Mouse (Mus musculus) erythroblast, embryonic 14.5 days (primary cell): Measurements from ENCODE around the gene Rbm5. TPM values are rescaled to one million over a fixed set of nuclear protein-coding genes. Genes with fewer than 3 reads are reported as not detected.

ENCODE experiments used
- H3K27me3 ChIP-seq: 2 replicates; pipeline ENCODE4 v1.6.1; 2012; ENCODE audit warnings: inconsistent platforms; ENCODE audit not compliant: control insufficient read depth
- H3K36me3 ChIP-seq: 2 replicates; pipeline ENCODE4 v1.6.1; 2012; ENCODE audit warnings: mild to moderate bottlenecking, inconsistent platforms; ENCODE audit not compliant: control insufficient read depth
- H3K4me1 ChIP-seq: 2 replicates; pipeline ENCODE4 v1.6.1; 2012; ENCODE audit warnings: inconsistent platforms; ENCODE audit not compliant: control insufficient read depth
- H3K4me3 ChIP-seq: replicated peaks from 2 replicates; pipeline ENCODE3; 2012; ENCODE audit warnings: moderate library complexity, mild to moderate bottlenecking, inconsistent platforms
- H3K9me3 ChIP-seq: 2 replicates; pipeline ENCODE4 v1.6.1; 2012; ENCODE audit warnings: low read length, inconsistent platforms, mixed read lengths; ENCODE audit not compliant: control insufficient read depth
- GATA1 ChIP-seq: IDR thresholded peaks from 2 replicates; pipeline ENCODE4 v1.6.1; 2012; ENCODE audit warnings: low read length, inconsistent platforms, mixed read lengths
- TAL1 ChIP-seq: IDR thresholded peaks from 3 replicates; pipeline ENCODE4 v1.6.1; 2012; ENCODE audit warnings: low read length, inconsistent platforms, mixed read lengths
- polyA plus RNA-seq: library from polyadenylated mRNA; stranded (reverse); fragments of >175 nt; gene quantifications from 2 replicates; pipeline ENCODE4 v1.2.3, GENCODE M21; 2012

Rbm5 gene
- polyA plus RNA-seq, 1 experiment = 0.76 TPM

DNA sequence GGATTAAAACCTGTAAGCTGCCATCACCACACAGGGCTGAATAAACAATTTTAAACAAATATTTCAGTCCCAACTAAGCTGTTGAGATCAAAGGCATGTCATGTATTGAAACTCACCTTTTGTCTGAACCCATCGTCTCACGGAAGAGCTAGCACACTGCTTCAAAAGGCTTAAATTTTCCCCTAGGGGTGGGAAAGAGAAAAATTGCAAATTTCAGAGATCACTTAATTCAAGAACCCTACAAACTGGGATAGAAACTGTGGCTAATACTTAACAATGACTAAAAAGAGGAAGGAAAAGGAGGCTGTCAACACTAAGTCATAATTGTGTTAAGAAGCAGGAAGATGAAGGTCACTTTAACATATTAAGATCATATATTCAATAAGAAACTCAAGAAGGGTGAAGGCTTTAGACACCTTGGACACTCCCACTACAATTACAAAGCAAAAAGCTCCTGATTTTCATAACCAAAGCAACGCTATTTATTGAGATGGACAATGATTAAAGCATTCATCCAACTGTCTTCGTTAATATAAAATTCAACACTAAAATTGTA is 1.3 kb downstream of the Rbm5 start:
- peaks cover 74% of the 10 kb centered on the region for H3K36me3 ChIP-seq

DNA sequence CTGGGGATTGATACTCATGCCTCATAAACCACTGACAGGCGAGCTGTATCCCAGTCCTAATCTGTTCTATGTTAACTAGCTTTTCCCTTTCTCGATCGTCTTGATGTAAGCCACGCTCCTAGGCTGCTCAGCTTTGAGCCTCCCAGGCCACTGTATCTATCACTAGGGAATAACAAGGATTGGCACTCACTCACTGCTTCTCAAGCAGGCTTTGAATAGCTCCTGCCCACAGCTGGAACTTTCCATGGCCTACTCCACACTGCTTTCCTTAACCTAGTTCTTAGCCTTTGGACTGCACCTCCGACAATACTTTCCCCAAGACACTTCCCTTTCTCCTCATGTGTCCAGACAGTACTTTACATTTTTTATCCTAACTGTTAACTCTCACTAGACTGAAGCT is 1.9 kb downstream of the Rbm5 start:
- Histone ChIP-seq H3K27me3 (no peaks in the 10 kb centered on the region), H3K9me3 (no peaks in the 10 kb centered on the region), H3K36me3 (peaks cover 74% of the 10 kb centered on the region), H3K4me3 (peak overlapping the region; percentile 79), H3K4me1 (peaks cover 30% of the 10 kb centered on the region)
- TF ChIP-seq TAL1 = no peak
- TF ChIP-seq GATA1 = no peak

More for the DNA sequence above, 1.3 kb downstream of the Rbm5 start:
- H3K4me3 ChIP-seq = peak overlapping the region; percentile 79
- H3K9me3 ChIP-seq = no peaks in the 10 kb centered on the region
- H3K27me3 ChIP-seq = no peaks in the 10 kb centered on the region
- TF ChIP-seq GATA1 = no peak
- no peak for TF ChIP-seq TAL1
- peaks cover 30% of the 10 kb centered on the region for H3K4me1 ChIP-seq

DNA sequence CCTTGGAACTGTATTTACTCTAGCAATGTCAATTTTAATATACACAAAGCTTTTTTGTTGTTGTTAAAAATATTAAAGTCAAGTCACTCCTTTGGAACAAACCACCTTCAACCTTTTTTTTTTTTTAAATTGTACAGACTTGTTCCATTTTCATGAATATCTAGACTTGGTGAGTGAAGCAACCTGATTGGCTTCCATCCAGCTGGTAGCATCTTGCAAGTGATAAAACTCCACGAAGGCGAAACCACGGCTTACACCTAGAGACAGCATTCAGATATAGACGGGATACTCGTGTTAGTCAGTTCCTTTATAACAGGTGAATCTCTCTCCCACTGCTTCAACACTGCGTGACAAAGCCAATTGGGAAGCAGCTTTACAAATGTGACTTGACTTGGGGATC is 11.2 kb downstream of the Rbm5 start:
- no peaks in the 10 kb centered on the region for H3K27me3 ChIP-seq
- H3K4me1 ChIP-seq = no peaks in the 10 kb centered on the region; the same call in 1 of the 2 replicates

DNA sequence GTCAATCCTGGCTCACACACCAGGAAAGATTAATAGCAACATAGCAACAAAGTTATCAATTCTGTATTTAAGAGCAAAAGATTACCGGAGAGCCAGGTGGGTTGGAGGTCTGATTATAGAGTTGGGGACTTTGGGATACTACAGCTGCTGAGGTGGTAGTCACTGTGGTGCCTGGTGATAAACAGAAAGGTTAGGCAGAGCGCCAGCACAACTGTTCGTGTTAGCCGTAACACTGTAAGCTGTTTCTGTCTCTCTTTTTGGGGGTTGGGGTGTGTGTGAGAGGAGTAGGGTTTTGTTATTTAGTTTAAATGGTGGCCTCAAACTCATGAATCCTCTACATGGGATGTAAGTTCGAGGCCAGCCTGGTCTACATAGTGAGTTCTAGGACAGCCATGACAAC is 20.4 kb downstream of the Rbm5 start:
- TF ChIP-seq TAL1 (no peak), GATA1 (no peak)
- Histone ChIP-seq H3K4me3 (no peak overlapping the region), H3K27me3 (no peaks in the 10 kb centered on the region), H3K4me1 (peaks cover 19% of the 10 kb centered on the region), H3K9me3 (no peaks in the 10 kb centered on the region), H3K36me3 (peaks cover 96% of the 10 kb centered on the region)

More for the DNA sequence above, 11.2 kb downstream of the Rbm5 start:
- H3K36me3 ChIP-seq = peaks cover 100% of the 10 kb centered on the region
- no peak for TF ChIP-seq GATA1
- no peak for TF ChIP-seq TAL1
- no peaks in the 10 kb centered on the region for H3K9me3 ChIP-seq
- no peak overlapping the region for H3K4me3 ChIP-seq

DNA sequence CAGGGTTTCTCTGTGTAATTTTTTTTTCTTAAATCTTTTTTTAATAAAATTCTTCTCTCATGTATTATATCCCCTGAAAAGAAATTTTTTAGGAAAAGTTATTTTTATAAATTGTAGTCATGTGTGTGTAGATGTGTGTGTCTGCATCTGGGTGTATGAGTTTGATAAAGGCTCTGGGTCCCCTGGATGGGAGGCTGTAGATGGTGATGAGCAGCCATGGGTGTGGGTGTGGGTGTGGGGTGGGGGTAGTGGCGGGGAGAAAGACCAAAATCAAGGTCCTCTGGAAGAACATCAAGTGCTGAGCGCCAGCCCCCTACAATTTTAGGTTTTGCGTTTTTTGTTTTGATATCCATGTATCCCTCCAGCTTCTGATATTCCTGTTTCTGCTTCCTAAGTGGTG is 22.7 kb downstream of the Rbm5 start:
- TF ChIP-seq GATA1 = no peak
- TF ChIP-seq TAL1 = no peak
- Histone ChIP-seq H3K36me3 (peaks cover 99% of the 10 kb centered on the region), H3K9me3 (no peaks in the 10 kb centered on the region)

DNA sequence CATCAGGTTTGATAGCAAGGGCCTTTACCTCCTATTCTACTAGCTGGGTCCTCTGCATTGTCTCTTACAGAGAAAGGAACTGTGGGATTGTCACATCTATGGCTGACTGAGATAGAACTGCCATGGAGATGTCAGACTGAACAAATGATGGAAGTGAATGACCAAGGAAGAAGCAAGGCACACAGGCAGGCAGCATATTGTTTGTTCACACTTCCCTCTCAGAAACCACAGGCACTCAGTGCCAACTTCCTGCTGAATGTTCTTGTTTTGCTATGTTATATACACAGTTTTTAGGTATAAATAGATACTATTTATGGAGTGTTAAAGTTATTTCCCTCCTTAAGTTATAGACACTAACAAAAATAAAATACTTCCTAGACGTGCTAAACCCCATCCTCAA is 23.5 kb downstream of the Rbm5 start:
- H3K27me3 ChIP-seq = no peaks in the 10 kb centered on the region

More for the DNA sequence above, 22.7 kb downstream of the Rbm5 start:
- H3K27me3 ChIP-seq = no peaks in the 10 kb centered on the region
- H3K4me3 ChIP-seq = no peak overlapping the region
- peaks cover 19% of the 10 kb centered on the region for H3K4me1 ChIP-seq

DNA sequence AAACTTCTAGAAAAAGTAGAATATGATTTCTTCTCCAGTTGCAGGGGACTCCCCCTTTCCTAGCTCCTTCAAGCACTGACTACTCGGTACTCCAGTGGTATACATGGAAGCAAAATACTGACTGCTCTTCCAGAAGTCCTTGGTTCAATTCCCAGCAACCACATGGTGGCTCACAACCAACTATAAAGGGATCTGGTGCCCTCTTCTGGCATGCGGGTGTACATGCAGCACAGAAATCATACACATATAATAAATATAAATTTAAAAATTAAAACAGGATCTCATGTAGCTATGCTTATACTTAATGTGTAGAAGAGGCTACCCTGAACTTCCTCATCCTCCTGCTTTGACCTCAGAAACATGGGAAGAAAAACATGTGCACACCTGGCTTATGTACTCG is 24.1 kb downstream of the Rbm5 start:
- H3K9me3 ChIP-seq = no peaks in the 10 kb centered on the region
- no peaks in the 10 kb centered on the region for H3K27me3 ChIP-seq
- H3K4me3 ChIP-seq = no peak overlapping the region
- H3K36me3 ChIP-seq = peaks cover 99% of the 10 kb centered on the region
- peaks cover 19% of the 10 kb centered on the region for H3K4me1 ChIP-seq
- TF ChIP-seq GATA1 = no peak
- TF ChIP-seq TAL1 = no peak

More for the DNA sequence above, 23.5 kb downstream of the Rbm5 start:
- Histone ChIP-seq H3K4me3 (no peak overlapping the region), H3K4me1 (peaks cover 19% of the 10 kb centered on the region), H3K36me3 (peaks cover 99% of the 10 kb centered on the region), H3K9me3 (no peaks in the 10 kb centered on the region)
- TF ChIP-seq GATA1 (no peak), TAL1 (no peak)

DNA sequence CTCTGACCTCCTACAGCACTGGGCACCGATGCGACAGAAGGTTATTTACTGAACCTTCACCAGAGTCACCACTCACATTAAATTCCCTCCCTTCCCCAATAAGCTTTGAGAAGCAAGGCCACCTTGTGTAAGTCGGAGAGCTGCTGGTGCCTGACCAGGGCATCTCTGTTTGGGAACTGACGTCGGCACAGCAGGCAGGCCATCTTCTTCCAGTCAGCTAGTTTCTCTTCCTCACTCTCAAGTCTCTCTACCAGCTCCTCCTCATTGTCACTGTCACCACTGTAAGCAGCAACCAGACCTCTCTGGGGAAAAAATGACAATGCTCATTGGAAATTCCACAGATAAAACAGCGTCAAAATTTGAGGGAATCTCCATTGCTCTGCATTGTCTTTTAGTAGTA is 26.7 kb downstream of the Rbm5 start:
- Histone ChIP-seq H3K36me3 (peaks cover 99% of the 10 kb centered on the region), H3K4me1 (peaks cover 13% of the 10 kb centered on the region), H3K4me3 (no peak overlapping the region), H3K9me3 (no peaks in the 10 kb centered on the region), H3K27me3 (no peaks in the 10 kb centered on the region)
- TF ChIP-seq TAL1 (no peak), GATA1 (no peak)

DNA sequence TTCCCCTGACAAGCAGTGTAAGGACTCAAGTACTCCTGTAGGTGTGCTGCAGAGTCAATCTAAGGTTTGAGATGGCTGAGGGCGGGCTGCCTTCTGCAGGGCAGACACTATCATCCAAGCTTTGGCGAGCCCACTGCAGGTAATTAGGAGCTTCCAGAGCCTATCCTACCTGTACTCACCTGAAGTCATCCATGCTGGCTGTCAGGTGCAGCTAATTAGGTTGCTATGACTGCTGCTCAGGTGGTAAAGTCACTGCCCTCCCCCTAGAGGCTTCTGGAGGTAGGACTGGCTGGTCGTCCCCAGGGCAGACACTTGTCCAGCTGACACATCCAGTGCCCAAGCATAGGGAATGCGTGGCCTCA is 32.0 kb downstream of the Rbm5 start:
- Histone ChIP-seq H3K27me3 (peaks cover 28% of the 10 kb centered on the region), H3K4me3 (no peak overlapping the region), H3K9me3 (no peaks in the 10 kb centered on the region), H3K36me3 (peaks cover 65% of the 10 kb centered on the region), H3K4me1 (peaks cover 28% of the 10 kb centered on the region)
- TF ChIP-seq GATA1 = no peak

DNA sequence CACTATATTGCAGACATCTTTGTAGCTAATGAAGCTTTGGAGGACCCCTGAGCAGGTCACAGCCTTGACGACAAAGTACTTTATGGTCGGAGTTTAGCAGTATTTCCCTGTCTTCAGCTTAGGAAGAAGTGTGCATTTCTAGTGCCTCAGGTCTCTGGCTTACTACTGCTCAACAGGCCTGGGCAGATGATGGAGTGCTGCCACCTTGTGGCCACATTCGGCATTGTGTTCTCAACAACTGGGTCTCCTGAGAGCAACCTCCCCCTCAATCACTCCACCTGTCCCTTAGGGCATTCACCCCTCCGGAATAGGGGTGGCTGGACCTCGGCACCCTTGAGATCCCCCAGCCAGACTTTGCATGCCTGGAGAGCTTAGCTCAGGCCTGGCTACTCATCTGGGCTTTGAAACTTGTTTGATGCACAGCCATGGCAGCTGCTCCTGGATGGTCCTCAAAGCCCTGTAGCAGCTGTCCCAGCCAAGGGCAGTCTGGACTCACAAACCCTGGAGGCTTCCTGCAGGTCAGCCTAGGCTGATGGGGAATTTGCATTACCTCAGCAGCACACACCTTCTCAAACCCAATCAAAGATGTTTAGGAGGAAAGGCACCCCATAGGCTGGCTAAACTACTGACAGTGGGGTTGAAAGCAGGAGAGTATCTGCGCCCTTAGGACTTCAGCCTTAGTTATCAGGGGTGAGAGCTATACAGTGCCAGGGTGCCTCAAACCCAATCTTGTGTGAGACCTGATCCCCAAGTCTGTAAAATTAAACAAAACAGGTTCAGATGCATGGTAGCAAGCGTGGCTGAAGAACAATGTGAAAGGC is 32.6 kb downstream of the Rbm5 start:
- peaks cover 59% of the 10 kb centered on the region for H3K36me3 ChIP-seq

More for the DNA sequence above, 32.6 kb downstream of the Rbm5 start:
- TF ChIP-seq TAL1 (no peak), GATA1 (no peak)
- peaks cover 28% of the 10 kb centered on the region for H3K4me1 ChIP-seq
- peaks cover 28% of the 10 kb centered on the region for H3K27me3 ChIP-seq
- no peaks in the 10 kb centered on the region for H3K9me3 ChIP-seq
- no peak overlapping the region for H3K4me3 ChIP-seq
